Mouse (Mus musculus) embryonic fibroblast, embryonic 13.5 days (primary cell): Measurements from ENCODE around the gene Cnga1.

Experiments used
- CTCF ChIP-seq: IDR thresholded peaks from 2 replicates; pipeline ENCODE4 v1.5.1; 2011; ENCODE audit warnings: mild to moderate bottlenecking, control low read depth, low read length, moderate library complexity, borderline replicate concordance; ENCODE audit not compliant: insufficient read depth
- POLR2A ChIP-seq: IDR thresholded peaks from 2 replicates; pipeline ENCODE4 v1.6.1; 2011; ENCODE audit warnings: low read depth, mild to moderate bottlenecking, control low read depth, low read length, moderate library complexity

GRCm38 (mm10) chr5:72617413-72617812, 26.7 kb downstream of the Cnga1 start:
- no peak for TF ChIP-seq POLR2A
- TF ChIP-seq CTCF, result no peak
